Mouse (Mus musculus) spleen, embryonic (tissue): Measurements from ENCODE around the gene Lurap1l.
"Not testable (repeated sequence)": the region's sequence is repeated elsewhere in the genome, so short reads cannot be mapped to it uniquely, and the experiment has no call there.

ENCODE experiments used
- CTCF ChIA-PET: fragments of 350-600 bp; sonication (Branson Sonifier 250); formaldehyde crosslinking; loops from one replicate; lab custom pipeline; 2022; lab: Charles Lee

The Lurap1l gene

DNA sequence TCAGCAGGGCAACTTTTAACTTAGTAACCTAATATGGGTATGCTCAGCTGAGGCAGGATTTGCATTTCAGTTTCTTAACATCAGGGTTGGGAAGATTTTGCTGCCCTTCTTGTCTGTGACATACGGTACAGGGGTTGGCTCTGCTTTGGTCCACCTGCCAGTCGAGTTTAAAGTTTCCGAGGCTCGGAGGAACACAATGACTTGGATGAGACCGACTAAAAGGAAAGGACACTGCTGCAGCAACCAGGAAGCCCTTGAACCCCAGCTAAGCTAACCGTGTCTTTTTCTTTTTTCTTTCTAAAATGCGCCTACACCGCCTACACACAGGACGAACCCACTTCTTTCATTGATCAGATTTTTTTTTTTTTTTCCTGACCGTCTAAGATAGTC is at the start of gene Lurap1l:
Lurap1l (plus strand) TSS at position 166 of the 390 bp plus-strand sequence.
- CTCF ChIA-PET: no interaction called here

DNA sequence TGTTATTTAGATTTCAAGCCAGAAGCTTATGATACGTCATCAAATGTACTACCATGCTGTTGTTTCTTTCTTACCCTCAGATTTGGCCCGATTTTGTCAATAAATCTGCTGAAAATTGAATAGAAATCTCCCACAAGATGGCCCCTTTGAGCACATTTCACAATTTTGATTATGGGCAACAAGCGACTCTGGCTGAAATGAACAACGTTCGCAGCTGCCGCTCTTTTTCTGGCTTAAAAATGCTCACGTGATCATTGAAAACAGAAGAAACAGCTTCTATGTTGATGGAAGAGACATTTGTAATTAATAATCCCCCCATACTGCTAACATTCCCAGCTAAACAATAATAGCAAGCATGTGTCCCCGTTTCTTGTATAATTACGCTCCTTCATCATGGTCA is 47.5 kb upstream of the Lurap1l start:
- CTCF ChIA-PET: no interaction called here

DNA sequence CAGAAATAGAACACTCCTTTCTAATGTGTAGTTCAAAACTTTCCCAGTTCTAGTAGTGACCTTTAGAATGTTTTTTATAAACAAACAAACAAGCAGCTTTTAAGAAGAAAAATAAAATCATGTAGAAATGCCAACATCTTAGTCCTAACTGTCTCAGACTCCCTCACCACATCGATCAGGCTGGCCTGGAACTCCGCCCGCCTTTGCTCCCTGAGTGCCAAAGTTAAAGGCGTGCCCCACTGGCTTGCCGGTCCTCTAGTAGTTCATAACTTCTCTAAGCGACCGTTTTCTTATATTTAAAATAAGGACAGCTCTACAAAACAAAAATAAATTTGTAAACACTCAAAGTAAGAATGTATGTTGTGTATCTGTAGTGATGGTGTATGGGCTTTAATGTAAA is 46.5 kb upstream of the Lurap1l start:
- CTCF ChIA-PET: no interaction called here

DNA sequence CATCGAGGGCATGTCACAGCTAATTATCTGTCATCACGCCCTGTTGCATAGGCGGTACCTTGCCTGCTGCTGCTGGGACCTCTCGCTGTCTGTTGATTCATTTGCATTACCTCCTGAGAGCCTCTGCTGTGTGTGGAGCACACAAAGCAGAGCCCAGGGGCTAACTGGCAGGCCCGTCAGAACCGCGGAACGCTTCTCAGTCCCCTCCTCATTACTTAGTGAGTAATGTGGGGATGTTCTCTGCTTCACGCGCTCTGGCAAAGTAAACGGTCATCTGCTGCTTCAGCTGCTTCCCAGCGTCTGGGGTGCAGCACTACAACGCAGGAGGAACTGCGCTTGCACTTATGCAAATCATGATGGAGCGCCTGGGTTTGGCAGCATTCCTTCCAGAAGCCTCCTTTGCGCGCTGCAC is 45.9 kb upstream of the Lurap1l start:
- CTCF ChIA-PET: no interaction called here

DNA sequence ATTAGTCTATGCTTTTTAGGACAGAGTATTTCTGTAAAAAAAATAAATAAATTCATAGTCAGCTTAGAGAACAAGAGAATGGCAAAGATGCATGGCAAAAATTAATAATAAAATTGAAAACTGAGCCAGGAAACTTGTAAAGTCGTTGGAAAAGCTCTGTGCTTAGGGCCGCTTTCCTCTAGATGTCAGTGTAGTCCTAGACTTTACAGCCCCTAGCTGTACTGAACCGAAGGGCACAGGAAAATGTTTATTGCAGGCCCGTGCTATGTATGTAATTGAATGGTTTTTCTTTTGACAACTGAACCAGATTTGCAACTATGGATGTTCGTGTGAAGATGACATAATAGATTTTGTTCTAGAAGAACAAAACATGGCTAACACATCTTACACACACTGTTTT is 44.4 kb upstream of the Lurap1l start:
- CTCF ChIA-PET: no interaction called here

DNA sequence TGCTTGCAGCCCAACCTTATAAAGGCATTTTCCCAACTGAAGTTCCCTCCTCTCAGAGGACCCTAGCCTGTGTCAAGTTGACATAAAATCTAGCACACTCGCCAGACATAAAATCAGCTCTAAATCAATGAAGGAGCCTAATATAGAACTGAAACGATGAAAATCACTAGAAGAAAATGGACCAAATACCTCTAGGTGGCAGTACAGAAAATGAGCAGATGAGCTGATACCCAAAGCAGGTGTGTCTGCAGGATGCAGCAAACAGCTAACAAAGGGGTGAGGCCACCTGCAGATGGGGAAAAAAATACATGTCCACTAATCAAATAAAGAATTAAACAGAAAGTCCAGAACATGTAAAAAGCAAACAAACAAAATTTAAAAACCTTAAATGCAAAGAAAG is 40.8 kb upstream of the Lurap1l start:
- CTCF ChIA-PET: no interaction called here

DNA sequence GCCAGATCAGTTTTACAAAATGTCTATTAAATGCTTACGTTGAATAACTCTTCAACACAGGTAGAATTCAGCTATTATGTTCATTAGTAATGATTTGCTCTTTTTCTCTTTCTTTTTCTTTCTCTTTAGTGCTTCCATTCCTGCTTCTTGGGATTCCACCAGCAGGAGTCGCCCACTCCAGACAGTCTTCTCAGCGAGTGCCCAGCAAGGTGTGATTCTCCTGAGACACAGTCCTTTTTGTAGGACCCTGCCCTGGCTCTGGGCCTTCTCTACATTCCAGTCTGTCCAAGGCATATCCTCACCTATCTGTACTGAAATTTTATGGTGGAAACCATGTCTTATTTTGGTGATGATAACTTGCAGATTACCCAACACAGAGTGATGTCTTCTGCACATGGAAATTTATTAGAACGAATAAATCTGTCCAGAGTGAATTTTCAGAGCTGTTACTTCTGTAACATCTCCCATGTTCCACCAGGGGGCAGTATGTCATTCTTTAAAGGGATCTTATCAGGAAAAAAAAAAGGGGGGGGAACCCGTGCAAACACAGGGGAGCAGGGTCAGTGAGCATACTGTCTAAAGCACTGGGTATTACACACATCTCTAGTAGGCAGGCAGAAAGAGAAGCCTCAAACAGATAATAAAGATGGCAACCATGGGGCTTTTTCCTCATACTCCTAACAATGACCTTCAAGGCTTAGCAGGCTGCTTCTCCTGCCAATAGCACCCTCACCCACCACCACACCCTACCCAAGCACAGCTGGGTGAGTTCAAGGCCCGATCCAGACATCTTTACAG is 37.4 kb upstream of the Lurap1l start:
- CTCF ChIA-PET: no interaction called here

DNA sequence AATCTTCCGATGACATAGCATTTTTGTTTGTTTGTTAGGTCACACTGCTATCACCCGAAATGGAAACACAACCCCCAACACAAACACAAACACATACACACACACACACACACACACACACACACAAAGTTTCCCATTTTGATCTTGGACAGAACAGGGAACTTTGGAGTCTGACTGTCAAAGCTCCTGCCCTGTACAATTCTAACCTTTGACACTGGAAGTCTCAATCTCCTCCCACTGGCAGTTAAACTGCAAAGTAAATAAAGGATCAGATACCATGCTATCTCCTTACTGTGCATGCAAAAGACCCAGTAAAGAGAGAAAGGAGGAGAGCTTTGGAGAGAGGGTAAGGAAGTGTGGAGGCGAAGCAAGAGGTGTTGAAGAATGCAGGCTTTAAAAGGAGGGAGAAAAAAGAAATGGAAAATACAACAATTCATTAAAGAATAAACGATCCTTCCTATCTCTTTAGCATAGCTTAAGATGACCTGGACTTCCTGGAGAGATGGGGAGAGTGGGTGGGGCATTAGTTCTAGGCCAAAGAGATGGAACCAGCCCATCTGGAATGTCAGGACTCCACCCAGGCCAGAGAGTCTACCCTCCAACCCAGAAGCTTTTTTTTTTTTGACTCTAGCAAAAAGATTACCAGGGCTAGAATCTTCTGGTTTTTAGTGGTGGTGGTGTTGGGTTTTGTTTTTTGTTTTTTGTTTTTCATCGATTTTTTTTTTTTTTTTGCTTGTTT is 36.2 kb upstream of the Lurap1l start:
- CTCF ChIA-PET: no interaction called here

DNA sequence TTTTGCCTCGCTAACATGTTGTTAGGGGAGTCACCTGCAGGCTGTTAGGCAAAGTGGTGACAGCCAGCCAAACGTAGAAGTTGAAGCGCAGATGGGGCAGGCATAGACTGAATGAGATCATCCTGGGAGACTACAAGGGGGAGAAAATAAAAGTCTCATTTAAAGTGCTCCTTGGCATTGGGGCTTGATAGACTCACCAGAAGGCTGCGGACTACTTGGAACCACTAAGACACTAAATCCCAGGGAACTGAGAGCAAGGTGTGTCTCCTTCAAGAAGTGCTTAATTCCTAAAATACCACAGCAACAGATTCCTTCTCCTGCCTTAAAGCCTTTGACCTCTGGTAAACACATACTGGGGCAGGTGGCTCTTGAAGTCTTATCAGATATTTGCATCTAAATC is 35.4 kb upstream of the Lurap1l start:
- CTCF ChIA-PET: no interaction called here

DNA sequence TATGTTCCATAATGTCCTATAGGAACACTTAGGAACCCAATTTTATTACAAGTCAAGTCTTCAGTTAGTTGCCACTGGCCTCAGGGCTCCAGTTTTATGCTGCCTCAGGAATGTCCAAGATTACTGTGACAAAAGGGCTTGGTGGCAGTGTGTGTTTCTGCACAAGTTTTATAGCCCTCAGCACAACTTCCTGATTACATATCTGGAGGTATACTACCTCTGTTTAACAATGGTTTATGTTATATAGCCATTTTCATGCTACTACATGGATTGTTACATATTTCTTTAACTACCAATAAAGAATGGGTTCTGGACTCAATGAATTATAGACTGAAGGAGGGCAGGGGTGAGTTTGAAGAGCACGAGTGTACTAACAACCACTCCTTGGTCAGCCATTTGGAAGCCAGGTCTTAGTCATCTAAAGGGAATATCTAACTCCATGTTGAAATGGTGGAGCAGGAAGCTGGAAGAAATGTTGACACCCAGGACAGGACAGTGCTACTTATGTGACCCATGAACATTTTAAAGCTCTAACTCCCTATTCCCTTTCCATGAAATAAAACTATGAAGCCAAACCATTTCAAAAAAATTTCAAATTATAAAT is 28.3 kb upstream of the Lurap1l start:
- CTCF ChIA-PET: no interaction called here

DNA sequence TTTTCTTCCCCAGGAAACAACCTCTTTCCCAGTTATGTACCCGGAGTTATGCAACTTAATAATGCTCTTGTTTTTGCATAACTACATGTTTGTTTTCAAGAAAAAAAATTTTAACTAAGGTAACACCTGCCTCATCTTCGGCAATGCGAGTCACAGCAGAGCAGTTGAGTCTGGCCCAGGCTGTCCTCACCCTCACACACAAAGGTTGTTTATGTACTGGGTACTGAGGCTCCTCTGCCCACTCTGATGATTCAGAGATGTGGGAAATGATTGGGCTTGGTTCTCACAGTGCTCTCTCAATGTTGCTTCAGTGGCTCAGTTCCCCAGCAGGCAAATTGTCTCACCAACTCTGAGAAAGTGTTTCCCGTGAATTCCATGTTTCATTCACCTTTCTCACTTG is 23.8 kb upstream of the Lurap1l start:
- CTCF ChIA-PET: no interaction called here

DNA sequence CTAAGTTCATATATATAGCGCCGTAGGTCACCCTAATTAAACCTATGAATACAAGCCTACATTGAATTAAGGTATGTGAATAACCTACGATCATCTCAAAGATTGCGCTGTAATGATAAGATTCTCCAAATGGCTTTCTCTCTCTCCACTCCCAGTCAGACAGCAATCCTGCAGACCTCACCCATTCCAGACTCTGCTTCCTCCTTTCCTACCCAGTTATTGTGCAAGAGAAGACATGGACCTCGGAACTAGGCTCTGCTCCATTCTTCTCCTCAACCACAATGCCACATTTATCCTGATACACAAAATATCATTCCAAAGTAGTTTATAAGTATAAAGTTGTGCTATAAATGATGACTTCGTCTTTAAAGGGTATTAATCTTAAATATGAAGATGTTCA is 19.4 kb upstream of the Lurap1l start:
- CTCF ChIA-PET: no interaction called here

DNA sequence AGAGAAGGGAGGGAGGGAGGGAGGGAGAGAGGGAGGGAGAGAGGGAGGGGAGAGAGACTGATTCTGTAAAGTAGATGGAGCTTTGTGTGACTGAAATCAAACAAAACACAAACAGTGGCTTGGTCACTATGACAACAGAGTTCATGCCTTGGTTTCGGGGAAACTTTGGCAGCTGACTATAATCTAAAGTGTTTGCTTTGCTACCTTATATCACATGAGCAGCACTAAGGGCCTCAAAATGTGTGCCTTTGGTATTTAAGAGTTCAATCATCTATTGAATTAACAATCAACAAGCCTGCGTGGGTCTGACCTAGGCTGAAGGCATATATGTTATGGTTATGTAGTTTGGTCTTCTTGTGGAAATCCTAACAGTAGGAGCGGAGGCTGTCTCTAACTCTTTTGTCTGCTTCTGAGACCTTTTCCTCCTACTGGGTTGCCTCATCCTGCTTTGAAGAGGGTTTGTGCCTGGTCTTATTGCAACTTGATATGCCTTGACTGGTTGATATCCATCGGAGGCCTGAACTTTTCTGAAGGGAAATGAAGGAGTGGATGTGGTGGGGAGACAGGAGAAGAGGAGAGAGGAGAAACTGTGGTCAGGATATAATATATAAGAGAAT is 15.1 kb upstream of the Lurap1l start:
- CTCF ChIA-PET: no interaction called here

DNA sequence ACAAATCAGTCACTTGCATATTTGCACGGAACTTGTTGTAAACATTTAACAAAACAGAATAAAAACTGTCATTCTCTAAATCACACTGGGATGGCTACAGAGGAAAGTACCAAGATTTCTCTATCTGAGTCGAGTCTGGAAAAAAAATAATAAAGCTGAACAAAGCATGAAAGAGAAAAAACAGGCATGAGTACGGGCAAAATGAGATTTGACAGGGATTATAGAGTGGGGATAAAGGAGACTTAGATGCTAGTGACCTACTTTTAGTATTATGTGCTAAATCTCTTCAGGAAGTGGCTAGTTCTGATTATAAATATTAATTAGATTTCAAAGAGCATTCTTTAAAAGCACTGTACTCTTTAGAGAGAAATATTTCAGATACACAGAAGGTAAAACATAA is 3.7 kb upstream of the Lurap1l start:
- CTCF ChIA-PET: no interaction called here

DNA sequence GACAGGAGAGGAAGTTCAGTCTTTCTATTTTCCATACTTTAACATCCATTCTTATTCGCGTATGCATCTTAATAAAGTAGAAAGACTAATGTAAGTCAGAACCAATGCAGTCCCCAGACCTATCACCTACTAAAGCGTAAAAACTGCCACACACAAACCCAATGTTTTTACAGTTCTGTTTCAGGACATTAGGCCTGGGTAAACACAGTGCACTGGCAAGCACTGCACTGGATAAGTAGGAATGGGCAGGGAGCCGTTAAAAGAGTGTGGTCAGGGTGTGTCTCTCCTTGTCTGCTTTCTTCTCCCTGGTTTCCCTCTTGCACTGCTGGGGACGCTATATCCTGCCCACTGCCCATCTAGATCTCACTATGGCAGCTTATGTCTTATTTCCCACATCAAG is 2.5 kb upstream of the Lurap1l start:
- CTCF ChIA-PET: no interaction called here

DNA sequence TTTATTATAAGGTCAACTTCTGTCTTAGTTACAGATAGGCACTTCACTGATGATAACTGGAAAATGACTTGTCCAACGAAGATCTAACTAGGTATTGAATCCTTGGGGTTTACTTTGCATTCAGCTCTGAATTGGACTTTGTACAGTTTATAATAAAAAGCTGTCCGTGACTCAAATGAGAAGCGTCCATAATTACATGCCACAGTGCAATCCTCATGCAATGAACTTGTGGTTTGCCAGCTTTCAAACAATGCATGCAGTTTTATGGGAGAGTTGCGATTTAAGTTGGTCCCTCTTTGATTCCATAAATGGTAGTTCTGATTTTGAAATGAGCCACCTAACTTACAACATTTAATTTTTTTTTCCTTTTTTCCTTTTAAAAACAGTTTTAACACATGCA is 1.5 kb upstream of the Lurap1l start:
- CTCF ChIA-PET: no interaction called here

DNA sequence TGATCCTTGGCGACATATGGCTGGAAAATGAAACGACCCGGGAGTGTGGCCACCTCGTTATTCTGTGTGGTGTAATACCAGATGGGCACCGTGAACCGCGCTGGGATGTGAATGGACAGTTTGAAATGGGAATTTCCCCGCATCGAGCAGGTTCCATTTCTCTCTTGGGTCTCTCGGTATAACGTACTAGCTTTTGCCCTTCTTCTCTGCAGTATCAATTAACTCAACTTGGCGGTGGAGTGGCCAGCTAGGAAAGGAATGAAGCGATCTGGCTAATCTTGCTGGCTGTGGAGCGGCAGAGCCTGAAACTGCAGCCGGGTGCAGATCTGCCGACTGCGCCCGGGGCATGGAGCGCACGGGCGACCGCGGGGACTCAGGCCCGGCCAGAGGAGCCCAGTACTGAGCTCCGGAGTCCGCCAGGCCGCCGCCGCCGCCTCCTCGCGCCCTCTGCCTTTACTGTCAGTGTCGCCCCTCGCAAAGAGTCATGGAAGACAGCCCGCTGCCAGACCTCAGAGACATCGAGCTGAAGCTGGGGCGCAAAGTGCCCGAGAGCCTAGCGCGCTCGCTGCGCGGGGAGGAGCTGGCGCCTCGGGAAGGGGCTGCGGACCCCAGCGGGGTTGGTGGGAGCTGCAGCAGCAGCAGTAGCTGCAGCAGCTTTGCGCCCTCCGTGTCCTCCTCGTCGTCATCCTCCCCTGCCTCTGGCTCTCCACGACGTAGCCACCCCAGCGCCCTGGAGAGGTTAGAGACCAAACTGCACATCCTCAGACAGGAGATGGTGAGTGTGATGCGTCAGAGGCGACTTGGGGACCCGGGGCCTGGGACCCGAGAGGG is 640 bp downstream of the Lurap1l start:
- CTCF ChIA-PET: no interaction called here

DNA sequence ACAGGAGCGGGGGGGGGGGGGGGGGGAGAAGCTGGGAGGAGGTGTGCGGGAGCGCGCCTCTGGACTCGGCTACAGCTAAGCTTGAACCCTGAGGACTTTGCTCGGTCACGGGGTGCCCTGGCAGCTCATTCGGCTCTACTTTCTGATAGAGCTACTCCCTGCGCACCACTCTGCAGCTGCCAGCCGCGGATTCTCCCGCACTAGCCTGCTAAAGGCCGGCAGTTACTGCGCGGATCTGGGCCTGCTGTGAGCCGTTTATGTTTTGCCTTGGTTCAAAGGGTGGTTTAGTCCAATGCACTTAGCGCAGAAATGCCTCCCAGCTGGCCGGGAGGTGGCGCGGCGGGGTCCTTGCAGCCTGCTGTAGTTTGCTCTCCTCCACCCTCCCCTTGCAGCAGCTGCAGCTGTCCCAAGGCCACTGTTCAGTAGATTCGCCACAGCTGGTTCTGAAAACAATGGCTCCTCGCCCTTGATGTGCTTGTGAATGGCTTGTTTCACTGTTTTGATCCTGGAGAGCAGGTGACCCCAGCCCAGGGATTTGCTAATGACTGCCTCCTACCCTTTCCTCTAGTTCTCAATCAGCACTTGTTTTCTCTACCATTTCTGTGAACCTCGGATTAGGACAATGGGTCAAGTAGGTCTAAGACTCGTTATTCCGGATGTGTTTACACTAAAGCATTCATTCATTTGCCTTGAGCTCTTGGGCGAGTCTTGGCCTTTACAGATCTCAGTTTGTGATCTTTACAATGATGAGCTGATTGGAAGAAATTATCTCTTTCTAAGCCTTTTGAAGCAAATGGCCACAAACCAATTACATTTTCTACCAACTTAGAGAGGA is 1.5 kb downstream of the Lurap1l start:
- CTCF ChIA-PET: no interaction called here

DNA sequence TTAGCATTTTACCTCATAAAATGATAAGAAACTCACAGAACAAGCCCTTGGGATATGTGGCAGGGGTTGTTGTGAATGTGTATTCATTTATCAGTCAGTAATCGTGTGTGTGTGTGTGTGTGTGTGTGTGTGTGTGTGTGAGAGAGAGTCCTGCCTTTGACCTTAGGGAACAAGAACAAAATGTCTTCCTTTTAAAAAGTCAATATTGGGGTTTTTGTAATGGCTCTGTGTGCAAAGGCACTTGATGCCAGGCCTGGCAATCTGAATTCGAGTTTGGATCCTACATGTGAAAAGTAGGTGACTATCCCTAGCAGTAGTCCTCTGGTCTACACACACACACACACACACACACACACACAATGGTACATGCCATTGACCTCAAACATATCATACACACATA is 4.8 kb downstream of the Lurap1l start:
- CTCF ChIA-PET: no interaction called here

DNA sequence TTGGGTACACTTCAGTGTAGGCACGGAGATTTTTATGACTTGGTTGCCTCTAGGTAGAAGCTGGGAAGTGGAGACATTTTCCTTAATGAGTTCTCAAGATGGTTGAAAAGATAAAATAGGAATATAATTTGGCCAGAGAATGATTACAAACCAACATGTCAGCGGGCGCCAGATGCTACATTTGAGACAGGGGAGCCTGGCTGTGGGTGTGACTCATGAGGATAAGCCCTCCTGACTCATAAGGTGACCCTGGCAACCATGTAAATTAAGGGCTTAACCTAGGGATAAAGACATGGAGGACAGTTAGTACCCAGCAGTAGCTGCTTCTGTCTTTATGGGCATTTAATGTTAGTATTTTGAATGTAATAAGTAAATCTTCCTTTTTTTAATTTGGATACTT is 6.2 kb downstream of the Lurap1l start:
- CTCF ChIA-PET: no interaction called here

DNA sequence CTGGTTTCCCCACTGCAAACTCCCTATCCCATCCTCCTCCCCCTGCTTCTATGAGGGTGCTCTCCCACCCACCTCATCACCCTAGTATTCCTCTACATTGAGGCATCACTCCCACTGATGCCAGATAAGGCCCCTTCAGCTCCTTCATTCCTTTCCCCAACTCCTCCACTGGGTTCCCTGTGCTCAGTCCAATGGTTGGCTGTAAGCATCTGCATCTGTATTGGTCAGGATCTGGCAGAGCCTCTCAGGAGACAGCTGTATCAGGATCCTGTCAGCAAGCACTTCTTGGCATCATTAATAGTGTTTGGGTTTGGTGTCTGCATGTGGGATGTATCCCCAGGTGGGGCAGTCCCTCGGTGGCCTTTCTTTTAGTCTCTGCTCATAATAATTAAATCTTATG is 6.7 kb downstream of the Lurap1l start:
- CTCF ChIA-PET: not testable (repeated sequence)
